Mouse (Mus musculus): Measurements from ENCODE around the gene Ahdc1. TPM values are rescaled to one million over a fixed set of nuclear protein-coding genes. Genes with fewer than 3 reads are reported as not detected.
A peak's percentile ranks its signal among the peaks of the same experiment; 100 is the strongest.

The Ahdc1 gene
- polyA plus RNA-seq, 1 experiment from 2014 or later, result 8.0 TPM

GRCm38 (mm10) chr4:133085783-133086342 is 74.8 kb downstream of the Ahdc1 start:
- WGBS, result 10% methylated on average over 12 of the region's 12 CpGs
- peak; percentile 20; the same call in 1 of the 2 replicates for ATAC-seq (ENCODE audit: low read depth)

GRCm38 (mm10) chr4:133087177-133087714 is 76.2 kb downstream of the Ahdc1 start:
- WGBS, result 73% methylated on average over 6 of the region's 6 CpGs
- Histone ChIP-seq H3K9me3 (ENCODE audit: control insufficient read depth, low read length) (no peaks in the 10 kb centered on the region), H3K36me3 (ENCODE audit: control insufficient read depth, insufficient read depth, low read length) (no peaks in the 10 kb centered on the region), H3K27me3 (ENCODE audit: control insufficient read depth, insufficient read depth, low read depth, low read length) (no peaks in the 10 kb centered on the region), H3K9ac (ENCODE audit: low read length) (peak overlapping the region; percentile 40; the same call in 1 of the 2 replicates), H3K4me1 (replicated peaks; ENCODE audit: control insufficient read depth, insufficient read depth, low read length) (peaks cover 82% of the 10 kb centered on the region), H3K4me2 (ENCODE audit: low read depth, low read length) (no peak overlapping the region), H3K4me3 (ENCODE audit: low read length) (no peak overlapping the region), H3K27ac (ENCODE audit: low read length) (peak overlapping the region; percentile 91)
- no peak for ATAC-seq (ENCODE audit: low read depth)

More at GRCm38 (mm10) chr4:133085783-133086342, 74.8 kb downstream of the Ahdc1 start:
- H3K27me3 ChIP-seq (ENCODE audit: control insufficient read depth, insufficient read depth, low read depth, low read length), result no peaks in the 10 kb centered on the region
- H3K4me3 ChIP-seq (ENCODE audit: low read length), result peak overlapping the region; percentile 46
- H3K4me2 ChIP-seq (ENCODE audit: low read depth, low read length), result peak overlapping the region; percentile 93
- peak overlapping the region; percentile 91 for H3K27ac ChIP-seq (ENCODE audit: low read length)
- peaks cover 69% of the 10 kb centered on the region for H3K4me1 ChIP-seq (replicated peaks; ENCODE audit: control insufficient read depth, insufficient read depth, low read length)
- H3K9ac ChIP-seq (ENCODE audit: low read length), result peak overlapping the region; percentile 50; the same call in 1 of the 2 replicates
- no peaks in the 10 kb centered on the region for H3K9me3 ChIP-seq (ENCODE audit: control insufficient read depth, low read length)
- H3K36me3 ChIP-seq (ENCODE audit: control insufficient read depth, insufficient read depth, low read length), result no peaks in the 10 kb centered on the region

- Histone ChIP-seq H3K4me3 (ENCODE audit: low read length) (no peak overlapping the region), H3K36me3 (ENCODE audit: control insufficient read depth, insufficient read depth, low read length) (no peaks in the 10 kb centered on the region), H3K4me2 (ENCODE audit: low read depth, low read length) (no peak overlapping the region), H3K27me3 (ENCODE audit: control insufficient read depth, insufficient read depth, low read depth, low read length) (no peaks in the 10 kb centered on the region), H3K4me1 (replicated peaks; ENCODE audit: control insufficient read depth, insufficient read depth, low read length) (peaks cover 88% of the 10 kb centered on the region), H3K9ac (ENCODE audit: low read length) (peak overlapping the region; percentile 17; the same call in 1 of the 2 replicates), H3K27ac (ENCODE audit: low read length) (peak overlapping the region; percentile 91), H3K9me3 (ENCODE audit: control insufficient read depth, low read length) (no peaks in the 10 kb centered on the region)
- 11% methylated on average over 8 of the region's 8 CpGs for WGBS
- peak; percentile 19 for ATAC-seq (ENCODE audit: low read depth)
Measured at GRCm38 (mm10) chr4:133087835-133088234, 76.8 kb downstream of the Ahdc1 start.

GRCm38 (mm10) chr4:133089319-133089718 is 78.3 kb downstream of the Ahdc1 start:
- H3K4me3 ChIP-seq (ENCODE audit: low read length), result no peak overlapping the region
- peaks cover 92% of the 10 kb centered on the region for H3K4me1 ChIP-seq (replicated peaks; ENCODE audit: control insufficient read depth, insufficient read depth, low read length)
- peak overlapping the region; percentile 97 for H3K27ac ChIP-seq (ENCODE audit: low read length)
- ATAC-seq (ENCODE audit: low read depth), result no peak
- H3K27me3 ChIP-seq (ENCODE audit: control insufficient read depth, insufficient read depth, low read depth, low read length), result no peaks in the 10 kb centered on the region
- H3K9me3 ChIP-seq (ENCODE audit: control insufficient read depth, low read length), result no peaks in the 10 kb centered on the region
- 49% methylated on average over 9 of the region's 9 CpGs for WGBS
- H3K4me2 ChIP-seq (ENCODE audit: low read depth, low read length), result no peak overlapping the region
- H3K36me3 ChIP-seq (ENCODE audit: control insufficient read depth, insufficient read depth, low read length), result no peaks in the 10 kb centered on the region
- no peak overlapping the region; the same call in 1 of the 2 replicates for H3K9ac ChIP-seq (ENCODE audit: low read length)

- Histone ChIP-seq H3K4me3 (ENCODE audit: low read length) (no peak overlapping the region), H3K27ac (ENCODE audit: low read length) (peak overlapping the region; percentile 97), H3K4me1 (replicated peaks; ENCODE audit: control insufficient read depth, insufficient read depth, low read length) (peaks cover 92% of the 10 kb centered on the region), H3K36me3 (ENCODE audit: control insufficient read depth, insufficient read depth, low read length) (no peaks in the 10 kb centered on the region), H3K9ac (ENCODE audit: low read length) (peak overlapping the region; percentile 60), H3K9me3 (ENCODE audit: control insufficient read depth, low read length) (no peaks in the 10 kb centered on the region), H3K27me3 (ENCODE audit: control insufficient read depth, insufficient read depth, low read depth, low read length) (no peaks in the 10 kb centered on the region), H3K4me2 (ENCODE audit: low read depth, low read length) (no peak overlapping the region)
- WGBS, result 71% methylated on average over 4 of the region's 4 CpGs
- ATAC-seq (ENCODE audit: low read depth), result no peak
Measured at GRCm38 (mm10) chr4:133089802-133090201, 78.7 kb downstream of the Ahdc1 start.

- no peaks in the 10 kb centered on the region for H3K9me3 ChIP-seq (ENCODE audit: control insufficient read depth, low read length)
- peak overlapping the region; percentile 97 for H3K27ac ChIP-seq (ENCODE audit: low read length)
- H3K4me2 ChIP-seq (ENCODE audit: low read depth, low read length), result peak overlapping the region; percentile 34
- peaks cover 92% of the 10 kb centered on the region for H3K4me1 ChIP-seq (replicated peaks; ENCODE audit: control insufficient read depth, insufficient read depth, low read length)
- ATAC-seq (ENCODE audit: low read depth), result no peak
- H3K4me3 ChIP-seq (ENCODE audit: low read length), result no peak overlapping the region
- H3K36me3 ChIP-seq (ENCODE audit: control insufficient read depth, insufficient read depth, low read length), result no peaks in the 10 kb centered on the region
- H3K27me3 ChIP-seq (ENCODE audit: control insufficient read depth, insufficient read depth, low read depth, low read length), result no peaks in the 10 kb centered on the region
- 27% methylated on average over 8 of the region's 8 CpGs for WGBS
- peak overlapping the region; percentile 60 for H3K9ac ChIP-seq (ENCODE audit: low read length)
Measured at GRCm38 (mm10) chr4:133090276-133090719, 79.2 kb downstream of the Ahdc1 start.

- H3K4me2 ChIP-seq (ENCODE audit: low read depth, low read length), result peak overlapping the region; percentile 34
- peak overlapping the region; percentile 97 for H3K27ac ChIP-seq (ENCODE audit: low read length)
- H3K36me3 ChIP-seq (ENCODE audit: control insufficient read depth, insufficient read depth, low read length), result no peaks in the 10 kb centered on the region
- H3K4me1 ChIP-seq (replicated peaks; ENCODE audit: control insufficient read depth, insufficient read depth, low read length), result peaks cover 92% of the 10 kb centered on the region
- peak overlapping the region; percentile 60 for H3K9ac ChIP-seq (ENCODE audit: low read length)
- no peak overlapping the region for H3K4me3 ChIP-seq (ENCODE audit: low read length)
- peak; percentile 76 for ATAC-seq (ENCODE audit: low read depth)
- WGBS, result 7% methylated on average over 18 of the region's 18 CpGs
- no peaks in the 10 kb centered on the region for H3K9me3 ChIP-seq (ENCODE audit: control insufficient read depth, low read length)
- H3K27me3 ChIP-seq (ENCODE audit: control insufficient read depth, insufficient read depth, low read depth, low read length), result no peaks in the 10 kb centered on the region
Measured at GRCm38 (mm10) chr4:133090720-133091458, 79.8 kb downstream of the Ahdc1 start.

- peak overlapping the region; percentile 60 for H3K9ac ChIP-seq (ENCODE audit: low read length)
- H3K9me3 ChIP-seq (ENCODE audit: control insufficient read depth, low read length), result no peaks in the 10 kb centered on the region
- WGBS, result 44% methylated on average over 4 of the region's 4 CpGs
- H3K4me2 ChIP-seq (ENCODE audit: low read depth, low read length), result peak overlapping the region; percentile 34; the same call in 1 of the 2 replicates
- H3K36me3 ChIP-seq (ENCODE audit: control insufficient read depth, insufficient read depth, low read length), result no peaks in the 10 kb centered on the region
- peaks cover 91% of the 10 kb centered on the region for H3K4me1 ChIP-seq (replicated peaks; ENCODE audit: control insufficient read depth, insufficient read depth, low read length)
- peak overlapping the region; percentile 97 for H3K27ac ChIP-seq (ENCODE audit: low read length)
- no peaks in the 10 kb centered on the region for H3K27me3 ChIP-seq (ENCODE audit: control insufficient read depth, insufficient read depth, low read depth, low read length)
- no peak overlapping the region for H3K4me3 ChIP-seq (ENCODE audit: low read length)
- peak; percentile 10 for ATAC-seq (ENCODE audit: low read depth)
Measured at GRCm38 (mm10) chr4:133091459-133091785, 80.4 kb downstream of the Ahdc1 start.

- Histone ChIP-seq H3K27ac (ENCODE audit: low read length) (peak overlapping the region; percentile 97), H3K4me2 (ENCODE audit: low read depth, low read length) (peak overlapping the region; percentile 48), H3K9ac (ENCODE audit: low read length) (peak overlapping the region; percentile 72), H3K27me3 (ENCODE audit: control insufficient read depth, insufficient read depth, low read depth, low read length) (no peaks in the 10 kb centered on the region), H3K36me3 (ENCODE audit: control insufficient read depth, insufficient read depth, low read length) (no peaks in the 10 kb centered on the region), H3K9me3 (ENCODE audit: control insufficient read depth, low read length) (no peaks in the 10 kb centered on the region), H3K4me3 (ENCODE audit: low read length) (peak overlapping the region; percentile 25), H3K4me1 (replicated peaks; ENCODE audit: control insufficient read depth, insufficient read depth, low read length) (peaks cover 82% of the 10 kb centered on the region)
- 4% methylated on average over 18 of the region's 18 CpGs for WGBS
- peak; percentile 30 for ATAC-seq (ENCODE audit: low read depth)
Measured at GRCm38 (mm10) chr4:133092453-133092901, 81.4 kb downstream of the Ahdc1 start.
